Mouse (Mus musculus) left cerebral cortex, adult 8-10 months (tissue): ENCODE data around the gene Clec1a. TPM values are rescaled to one million over a fixed set of nuclear protein-coding genes. Genes with fewer than 3 reads are reported as not detected.

ENCODE experiments used
- DNase-seq, 2 experiments: peaks; one replicate each; pipeline ENCODE4 v3.0.0; 2022; ENCODE audit warnings: low spot score in 2 of 2
- total RNA-seq, 4 experiments: library from RNA; stranded (reverse); gene quantifications; 2 replicates each; pipeline ENCODE4 v1.2.4; 2022

The Clec1a gene
- total RNA-seq, 4 experiments from 2014 or later, result 0.58 to 1.9 (median 1.4) TPM

DNA sequence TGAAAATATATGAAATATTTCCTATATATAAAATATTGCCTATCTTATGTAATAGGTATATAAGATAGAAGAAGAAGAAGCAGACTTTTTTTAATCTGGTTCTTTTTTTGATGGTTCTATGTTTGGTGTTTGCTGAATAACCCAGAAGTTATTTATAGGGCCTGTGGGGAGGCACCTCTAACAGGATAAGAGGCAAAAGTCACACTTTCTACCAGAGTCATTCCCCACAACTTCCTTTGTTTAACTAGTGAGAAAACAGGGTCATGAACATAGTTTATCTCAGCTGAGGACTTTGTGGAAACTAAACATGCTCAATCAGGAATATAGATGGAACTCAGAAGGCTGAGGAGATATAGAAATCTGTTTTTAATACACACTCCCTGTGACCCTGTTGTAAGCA, 45.8 kb downstream of the Clec1a start:
- no peak for DNase-seq

DNA sequence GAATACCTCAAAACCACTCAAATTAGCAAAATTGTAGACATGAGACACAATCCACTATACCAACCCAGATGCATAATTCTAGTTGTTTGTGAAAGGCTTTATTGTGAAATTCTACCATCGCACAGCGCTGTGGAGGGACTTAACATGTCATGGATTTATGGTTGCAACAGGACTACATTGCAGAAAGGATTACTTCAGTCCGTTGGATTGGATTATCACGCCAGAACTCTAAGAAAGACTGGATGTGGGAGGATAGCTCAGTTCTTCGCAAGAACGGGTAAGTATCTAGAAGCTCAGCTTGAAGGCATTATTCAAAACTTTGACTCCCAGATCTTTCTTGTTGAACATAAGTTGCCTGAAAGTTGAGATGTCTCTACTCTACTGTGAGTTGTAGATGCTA, 48.4 kb downstream of the Clec1a start:
- DNase-seq, result no peak

DNA sequence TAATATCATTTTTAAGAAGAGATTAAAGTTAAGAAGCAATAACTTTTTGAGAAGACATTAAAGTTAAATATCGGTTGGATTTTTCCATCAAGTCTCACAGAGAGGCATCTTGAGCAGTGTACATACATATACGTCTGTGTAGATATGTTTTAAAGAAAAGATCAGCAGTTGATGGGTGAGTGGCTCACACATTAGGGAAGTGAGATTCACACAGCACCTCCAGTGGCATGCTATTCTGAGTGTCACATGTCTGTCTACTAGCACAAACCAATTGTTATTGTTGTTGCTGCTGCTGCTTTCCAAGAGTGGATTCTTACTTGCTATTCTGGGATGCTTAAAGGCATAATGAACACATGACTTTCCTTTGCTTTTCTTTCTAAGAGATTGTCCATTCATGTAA, 49.4 kb downstream of the Clec1a start:
- DNase-seq, result no peak

DNA sequence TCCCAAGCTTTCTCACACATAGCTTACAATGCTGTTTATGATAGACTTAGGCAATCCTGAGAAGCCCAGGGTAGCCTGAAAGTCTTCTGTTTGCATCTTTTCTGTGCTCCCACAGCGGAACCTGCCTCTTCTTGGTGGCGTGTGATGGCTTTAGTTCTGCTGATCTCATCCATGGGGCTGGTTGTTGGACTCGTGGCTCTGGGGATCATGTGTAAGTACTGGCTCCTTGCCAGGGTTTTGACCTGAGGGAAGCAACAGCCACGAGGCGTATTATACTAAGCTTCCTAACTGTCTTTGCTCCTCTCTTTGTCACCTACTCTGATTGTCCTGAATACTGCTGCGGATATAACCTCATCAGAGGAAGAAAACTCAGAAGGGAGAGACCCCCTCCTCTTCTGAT, 51.9 kb downstream of the Clec1a start:
- DNase-seq, result no peak

DNA sequence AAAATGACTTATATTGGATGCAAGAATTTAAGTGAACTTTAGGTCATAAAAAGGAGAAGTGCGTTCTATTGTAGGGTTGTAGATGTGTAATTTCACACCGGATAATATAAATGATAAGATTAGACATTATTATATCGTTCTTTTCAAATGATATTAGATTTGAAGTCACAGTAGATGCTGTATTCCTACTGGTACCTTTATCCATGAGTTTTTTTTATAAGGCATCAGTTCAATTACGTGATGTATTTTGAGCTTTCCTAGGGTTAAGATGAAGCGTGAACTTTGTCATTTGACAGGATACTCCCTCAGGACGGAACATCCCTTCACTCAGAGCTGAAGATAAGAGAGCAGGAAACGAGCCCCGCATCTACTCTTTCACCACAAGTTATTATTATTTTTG, 54.8 kb downstream of the Clec1a start, which contains the start of gene Clec1b:
Gene Clec1b, plus strand, starts transcription at position 301 of the 400 bp plus-strand sequence.
- DNase-seq, result no peak

DNA sequence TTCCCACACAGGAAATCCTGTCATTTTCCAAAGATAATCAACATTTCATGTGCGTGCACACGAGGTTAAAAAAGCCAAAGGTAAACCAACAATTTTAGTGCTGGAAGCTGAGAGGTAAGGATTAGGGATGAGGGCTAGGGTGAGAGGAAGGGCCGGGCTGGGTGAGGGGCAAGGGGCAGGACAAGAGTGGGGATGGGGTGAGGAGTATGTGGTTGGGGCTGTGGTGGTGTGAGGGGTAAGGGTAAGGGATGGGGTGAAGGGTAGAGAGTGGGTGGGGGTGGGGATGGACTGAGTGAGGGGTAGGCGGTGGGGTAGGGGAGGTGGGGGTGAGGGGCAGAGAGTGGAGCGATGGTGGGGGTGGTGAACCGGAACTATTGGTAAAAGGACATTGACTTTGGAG, 58.1 kb downstream of the Clec1a start:
- DNase-seq, result no peak

DNA sequence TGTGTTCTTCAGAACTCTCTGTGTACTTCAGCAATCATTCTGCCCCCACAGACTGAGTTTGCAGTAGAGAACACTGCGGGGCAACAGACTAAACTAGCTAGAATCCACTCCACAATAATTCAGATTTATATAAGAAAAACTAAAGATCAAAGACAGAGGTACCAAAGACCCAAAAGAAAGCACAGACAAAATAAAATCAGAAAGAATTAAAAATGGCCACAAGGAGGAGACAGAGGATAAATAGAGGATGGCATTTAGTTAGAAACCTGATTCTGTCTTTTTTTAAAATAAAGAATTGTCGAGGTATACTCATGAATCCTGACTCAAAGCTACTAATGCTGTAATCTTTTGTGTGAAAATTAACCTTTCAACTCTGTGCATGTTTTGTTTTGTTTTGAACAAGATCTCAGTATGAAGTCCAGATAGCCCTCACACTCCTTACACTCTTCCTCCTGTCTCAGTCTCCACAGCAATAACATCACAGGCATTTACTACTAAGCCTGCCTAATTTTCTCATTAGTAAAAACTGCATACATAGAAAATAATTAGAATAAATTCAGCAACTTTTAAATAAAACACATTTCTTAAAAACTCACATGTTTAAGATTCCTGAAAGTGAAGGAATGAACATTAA, 58.6 kb downstream of the Clec1a start:
- no peak for DNase-seq

DNA sequence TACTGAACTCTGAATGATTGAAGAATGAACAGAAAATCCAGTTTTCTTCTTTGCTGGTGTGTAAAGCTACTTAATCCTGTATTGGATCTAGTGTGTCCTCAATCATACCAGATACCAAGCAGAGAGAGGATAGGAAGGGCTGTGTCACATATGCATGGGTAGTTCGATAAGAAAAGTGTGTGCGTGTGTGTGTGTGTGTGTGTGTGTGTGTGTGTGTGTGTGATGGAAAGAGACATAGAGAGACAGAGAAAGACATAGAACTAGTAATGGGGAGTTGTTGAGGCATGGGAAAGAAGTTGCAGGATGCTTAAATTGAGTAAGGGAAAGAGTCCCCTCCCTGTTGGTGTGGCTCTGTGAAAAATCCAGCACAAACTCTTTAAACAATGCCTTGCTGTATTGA, 66.0 kb downstream of the Clec1a start, which contains the start of gene Clec12b:
Gene Clec12b, minus strand, starts transcription at position 101 of the 400 bp plus-strand sequence.
- DNase-seq, result no peak

DNA sequence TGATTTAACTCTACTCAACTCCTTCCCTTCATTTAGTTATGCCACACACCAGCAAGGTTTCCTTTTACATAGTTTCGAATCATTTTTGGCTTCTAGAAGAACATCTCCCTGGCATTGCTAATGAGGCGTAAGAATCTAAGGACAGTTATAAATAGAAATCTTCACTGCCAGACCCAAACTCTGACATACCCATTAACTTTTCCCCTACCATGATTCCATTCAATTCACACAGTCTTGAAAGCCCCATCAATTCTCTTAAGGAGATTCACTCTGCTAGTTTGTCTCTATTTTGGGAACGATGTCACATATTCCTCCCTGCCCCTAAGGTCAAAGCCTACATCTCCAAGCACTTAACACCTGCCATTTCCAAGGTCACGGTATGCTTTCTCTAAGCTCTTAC, 66.8 kb downstream of the Clec1a start:
- DNase-seq, result no peak

DNA sequence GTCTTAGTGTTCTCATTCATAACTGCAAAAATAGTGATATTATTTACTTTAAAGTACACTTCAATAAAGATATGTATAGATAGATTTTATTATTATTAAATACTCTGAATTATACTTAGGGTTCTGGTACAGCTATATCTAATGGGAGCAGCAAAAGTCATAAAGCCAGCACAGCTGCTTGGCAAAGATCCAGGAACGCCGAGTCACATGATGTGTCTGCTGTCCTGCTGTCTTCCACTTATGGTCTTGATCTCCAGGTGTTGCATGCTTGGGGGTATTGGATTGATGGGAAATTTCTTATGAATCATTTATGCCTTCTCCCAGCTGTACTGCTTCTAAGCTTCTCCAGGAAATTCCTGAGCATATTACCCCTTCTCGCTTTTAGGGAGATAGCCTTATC, 68.3 kb downstream of the Clec1a start:
- DNase-seq, result no peak

DNA sequence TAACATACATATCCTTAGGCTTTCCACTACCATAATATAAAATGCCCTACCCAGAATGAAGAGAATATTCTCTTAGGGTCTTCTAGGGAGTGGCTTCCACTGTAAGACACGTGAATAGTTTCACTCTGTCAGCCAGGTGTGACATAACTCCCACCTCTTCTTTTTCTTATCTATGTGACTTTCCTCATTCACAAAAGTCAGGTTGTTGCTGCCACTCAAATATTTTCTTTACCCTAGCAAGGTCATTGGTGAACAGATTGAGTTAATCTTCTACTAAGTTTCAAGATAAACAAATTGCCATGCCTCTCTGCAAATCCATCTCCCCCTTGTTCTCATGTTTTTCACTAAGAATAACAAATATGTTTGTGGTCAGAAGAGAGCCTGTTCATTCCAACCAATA, 70.1 kb downstream of the Clec1a start:
- DNase-seq, result no peak

DNA sequence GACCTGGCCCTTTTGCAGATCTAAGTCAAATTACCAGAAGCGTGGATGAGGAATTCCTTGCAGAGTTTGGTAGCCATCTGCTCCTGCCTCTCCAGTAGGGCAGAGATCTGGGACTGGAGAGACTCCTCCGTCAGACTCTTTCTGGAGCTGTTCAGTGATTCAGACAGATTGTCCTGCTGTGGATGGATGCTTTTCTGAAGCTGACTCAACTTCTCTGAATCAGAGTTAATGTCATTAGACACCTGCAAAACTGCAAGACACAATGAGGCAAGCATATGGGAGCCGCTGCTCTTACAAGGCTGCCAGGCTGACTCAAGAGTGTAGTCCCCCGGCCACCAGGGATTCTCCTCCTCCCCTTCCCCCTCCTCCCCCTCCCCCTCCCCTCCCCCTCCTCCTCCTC, 71.3 kb downstream of the Clec1a start:
- peak in 1 of 2 experiments; percentile 6 for DNase-seq

DNA sequence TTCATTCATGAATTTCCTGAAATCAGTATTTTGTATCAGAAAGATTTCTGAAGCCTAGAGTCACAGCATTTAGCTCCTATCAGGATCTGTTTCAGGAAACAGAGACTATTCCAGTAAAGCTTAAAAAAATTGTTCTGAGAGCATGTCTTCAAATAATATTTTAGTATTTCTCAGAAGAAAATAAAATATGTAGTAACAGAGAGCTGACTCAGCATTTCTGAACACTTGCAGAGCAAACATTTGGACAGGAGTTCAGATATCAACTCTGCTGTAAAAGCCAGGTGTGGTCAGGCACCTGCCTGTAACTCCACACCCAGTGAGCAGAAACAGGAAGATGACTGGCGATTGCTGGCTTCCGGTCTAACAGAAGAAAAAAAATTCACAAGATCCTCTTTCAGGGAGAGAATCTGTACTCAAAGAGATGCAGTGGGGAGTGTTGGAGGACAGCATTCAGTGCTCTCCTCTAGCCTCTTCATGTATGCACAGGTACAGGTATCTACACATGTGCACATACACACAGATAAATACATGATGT, 76.8 kb downstream of the Clec1a start:
- DNase-seq, result no peak

Other genes starting within 250 kb of the Clec1a start
- gene Cd69, start 176.6 kb downstream of the Clec1a start, total RNA-seq, result not detected
- gene 4922502D21Rik, start 120.2 kb downstream of the Clec1a start, total RNA-seq, result not detected
- under 1 TPM; 0.44 to 0.74 (median 0.58) TPM for gene Clec12a, start 109.3 kb downstream of the Clec1a start, total RNA-seq
- not detected for gene Clec12b, start 66.1 kb downstream of the Clec1a start, total RNA-seq
- 1 to 10 TPM in 1 of 4 experiments, under 1 TPM in 1, not detected in 2; 0.46 to 1.3 TPM for gene Clec1b, start 54.7 kb downstream of the Clec1a start, total RNA-seq
- under 1 TPM in 2 of 4 experiments, not detected in 2; 0.14 to 0.30 TPM for gene Clec9a, start 43.1 kb downstream of the Clec1a start, total RNA-seq
- under 1 TPM in 1 of 4 experiments, not detected in 3; 0.14 TPM for gene Olr1, start 55.2 kb upstream of the Clec1a start, total RNA-seq
- gene Tmem52b, start 60.6 kb upstream of the Clec1a start, total RNA-seq, result not detected
- gene Gabarapl1, start 81.2 kb upstream of the Clec1a start, total RNA-seq, result 100 to 1,000 TPM; 760 to 878 (median 821) TPM
- not detected for gene Klre1, start 125.9 kb upstream of the Clec1a start, total RNA-seq
- not detected for gene Klrd1, start 139.8 kb upstream of the Clec1a start, total RNA-seq
- not detected for gene Klrk1, start 171.9 kb upstream of the Clec1a start, total RNA-seq
- gene Klrc3, start 191.3 kb upstream of the Clec1a start, total RNA-seq, result not detected
- gene Klrc2, start 208.7 kb upstream of the Clec1a start, total RNA-seq, result not detected
- not detected for gene Klrc1, start 227.0 kb upstream of the Clec1a start, total RNA-seq